Mouse (Mus musculus) lung, adult 2 months (tissue): ENCODE results near the gene Wdr66. TPM values are rescaled to one million over a fixed set of nuclear protein-coding genes. Genes with fewer than 3 reads are reported as not detected.

Source experiments
- DNase-seq: peaks from one replicate; pipeline ENCODE4 v3.0.0; 2022
- H3K4me1 ChIP-seq: fragments of 200-500 bp; 2 replicates; pipeline ENCODE4 v1.6.1; 2011; ENCODE audit warnings: low read length; ENCODE audit not compliant: control insufficient read depth, insufficient read depth
- H3K4me3 ChIP-seq: fragments of 200-500 bp; replicated peaks from 2 replicates; pipeline ENCODE3; 2011; ENCODE audit warnings: low read depth, mild to moderate bottlenecking, control low read depth, low read length; ENCODE audit errors: extremely low read depth
- CTCF ChIP-seq: fragments of 200-500 bp; IDR thresholded peaks from 2 replicates; pipeline ENCODE4 v1.5.1; 2011; ENCODE audit warnings: mild to moderate bottlenecking, low read length, control low read depth; ENCODE audit not compliant: insufficient read depth
- POLR2A ChIP-seq: fragments of 200-500 bp; IDR thresholded peaks from 2 replicates; pipeline ENCODE4 v1.6.1; 2011; ENCODE audit warnings: low read depth, mild to moderate bottlenecking, control low read depth, low read length, borderline replicate concordance; ENCODE audit errors: extremely low read depth
- WGBS: fragments of 180-500 bp; shearing (Covaris S2); methylation state at CpG from one replicate; pipeline ENCODE4 v1.1.7; 2018; 5-methylcytosine and 5-hydroxymethylcytosine counted together
- polyA plus RNA-seq: library from polyadenylated mRNA; depleted of rRNA; stranded (reverse); fragments of >200 nt; gene quantifications from 2 replicates; pipeline ENCODE4 v1.2.3, GENCODE M21; 2012; rRNA removed

The Wdr66 gene
- polyA plus RNA-seq, 1 experiment = 9.1 TPM

DNA sequence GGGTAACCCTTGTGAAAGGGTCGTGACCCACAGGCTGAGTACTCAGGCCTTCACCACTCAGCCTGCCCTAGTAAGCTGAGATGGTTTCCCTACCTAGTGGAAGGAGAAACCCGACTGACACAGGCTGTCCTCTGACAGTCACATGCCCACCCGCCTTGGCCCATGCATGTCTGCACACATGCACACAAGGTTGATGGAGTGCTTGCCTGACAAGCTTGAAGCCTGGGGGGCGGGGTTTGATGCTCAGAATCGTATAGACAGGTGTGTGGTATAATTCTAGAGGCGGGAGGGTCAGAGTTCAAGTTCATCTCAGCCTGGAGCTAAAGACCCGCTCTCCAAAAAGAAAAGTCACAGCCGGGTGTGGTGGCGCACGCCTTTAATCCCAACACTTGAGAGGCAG, 123.4 kb downstream of the Wdr66 start:
- H3K4me1 ChIP-seq = peaks cover 4% of the 10 kb centered on the region; the same call in 1 of the 2 replicates
- 91% methylated on average over 10 of the region's 10 CpGs for WGBS
- H3K4me3 ChIP-seq = no peak overlapping the region
- TF ChIP-seq POLR2A (no peak), CTCF (no peak)
- DNase-seq = no peak

DNA sequence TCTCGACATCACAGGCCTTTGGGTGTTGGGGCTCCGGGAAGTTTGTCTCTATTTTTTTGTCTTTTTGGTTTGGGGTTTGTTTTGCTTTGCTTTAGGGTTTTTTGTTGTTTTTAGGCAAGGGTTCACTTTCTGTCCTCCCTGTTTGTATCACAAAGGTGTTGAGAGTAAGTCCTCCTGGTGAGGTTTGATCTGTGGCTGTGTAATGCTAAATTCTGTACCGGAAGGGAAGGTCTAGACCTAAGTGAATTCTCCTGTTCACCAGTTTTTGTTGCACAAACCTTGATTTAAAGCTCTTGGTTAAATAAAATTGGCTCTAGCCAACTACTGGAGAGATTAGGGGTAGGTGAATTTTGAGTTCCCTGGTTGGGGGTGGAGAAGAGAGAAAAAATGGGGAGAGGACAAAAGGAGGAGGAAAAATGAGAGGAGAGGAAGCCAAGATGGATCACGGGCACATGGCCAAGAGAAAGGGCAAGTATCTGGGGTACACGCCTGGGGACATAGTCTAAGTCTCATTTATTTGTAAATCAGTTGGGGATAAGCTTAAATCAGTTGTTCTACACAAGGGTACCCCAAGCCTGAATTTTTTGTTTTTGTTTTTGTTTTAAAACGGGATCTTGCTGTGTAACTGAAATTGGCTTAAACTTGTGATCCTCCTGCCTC, 124.0 kb downstream of the Wdr66 start:
- H3K4me3 ChIP-seq = no peak overlapping the region
- 72% methylated on average over 6 of the region's 6 CpGs for WGBS
- H3K4me1 ChIP-seq = peaks cover 4% of the 10 kb centered on the region; the same call in 1 of the 2 replicates
- TF ChIP-seq POLR2A (no peak), CTCF (no peak)
- DNase-seq = no peak

DNA sequence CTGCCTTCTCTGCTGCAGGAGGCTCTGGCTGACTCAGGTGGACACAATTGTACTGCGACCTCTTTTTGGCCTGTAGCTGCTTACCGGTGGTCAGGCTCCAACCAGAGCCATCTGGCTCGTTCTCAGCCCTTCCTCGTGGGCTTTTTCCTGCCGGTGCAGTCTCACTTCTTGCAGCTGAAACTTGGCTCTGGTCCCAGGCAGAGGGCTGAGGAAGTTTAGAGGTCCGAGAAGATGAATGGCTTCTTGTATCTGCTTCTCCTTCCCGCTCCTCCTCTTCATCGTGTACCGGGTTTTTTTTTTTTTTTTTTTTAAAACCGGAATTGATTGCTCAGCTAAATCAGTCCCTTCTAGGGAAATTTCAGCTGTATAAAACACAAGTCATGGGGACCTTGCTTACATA, 124.7 kb downstream of the Wdr66 start:
- H3K4me1 ChIP-seq = peaks cover 4% of the 10 kb centered on the region; the same call in 1 of the 2 replicates
- no peak for DNase-seq
- TF ChIP-seq CTCF (no peak), POLR2A (no peak)
- WGBS = 7% methylated on average over 10 of the region's 10 CpGs
- no peak overlapping the region for H3K4me3 ChIP-seq

Other genes with a start within 250 kb of the Wdr66 start
- 113 and 137 TPM in 2 replicates for gene Orai1, start 237.0 kb upstream of the Wdr66 start, polyA plus RNA-seq
- gene Morn3, start 205.1 kb upstream of the Wdr66 start, polyA plus RNA-seq = 0.77 and 2.9 TPM in 2 replicates
- 10.4 and 12.1 TPM in 2 replicates for gene Tmem120b, start 183.7 kb upstream of the Wdr66 start, polyA plus RNA-seq
- gene Rhof, start 119.4 kb upstream of the Wdr66 start, polyA plus RNA-seq = 10.0 and 10.8 TPM in 2 replicates
- 12.9 and 15.2 TPM in 2 replicates for gene Setd1b, start 109.9 kb upstream of the Wdr66 start, polyA plus RNA-seq
- gene Psmd9, start 82.7 kb upstream of the Wdr66 start, polyA plus RNA-seq = 19.3 and 21.5 TPM in 2 replicates
- gene Hpd, start 69.4 kb upstream of the Wdr66 start, polyA plus RNA-seq = 1.4 and 2.2 TPM in 2 replicates
- 9.4 and 11.9 TPM in 2 replicates for gene Bcl7a, start 91.7 kb downstream of the Wdr66 start, polyA plus RNA-seq
- gene Mlxip, start 142.7 kb downstream of the Wdr66 start, polyA plus RNA-seq = 61.2 and 75.4 TPM in 2 replicates
- 3.4 and 3.8 TPM in 2 replicates for gene Lrrc43, start 237.2 kb downstream of the Wdr66 start, polyA plus RNA-seq
- not detected in 2 replicates for gene Il31, start 237.4 kb downstream of the Wdr66 start, polyA plus RNA-seq